In the genomic region with DNA sequence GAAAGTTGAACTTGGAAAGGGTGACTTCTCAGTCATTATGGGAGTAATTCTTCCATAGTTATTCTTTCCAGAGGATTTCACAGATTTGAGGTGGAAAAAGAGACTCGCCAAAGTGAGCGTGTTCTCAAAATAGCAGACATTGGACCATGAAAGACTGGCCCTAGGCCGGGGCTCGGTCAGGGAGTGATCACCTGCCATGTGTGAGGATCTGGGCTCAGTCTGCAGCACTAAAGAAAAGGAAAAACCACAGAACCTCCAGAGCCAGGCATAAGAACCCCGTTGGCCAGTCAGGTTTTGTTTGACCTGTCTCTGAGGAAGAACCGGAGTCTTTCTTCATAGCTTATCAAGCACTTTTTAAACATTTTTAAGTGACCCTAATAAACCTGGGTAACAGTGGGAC, we compare ENCODE assay signal across 33 mouse cellular contexts. TPM values are rescaled to one million over a fixed set of nuclear protein-coding genes. Genes with fewer than 3 reads are reported as not detected.
DNase-seq lines count a peak whose midpoint lies in the region; ATAC-seq and TF ChIP-seq lines count a peak whose summit lies in the region.
"Had no signal": no experiment of that assay in that cellular context is flagged by ENCODE, and none has a peak within 500 bp of the region (broad histone marks: within the 10 kb centered on the region; RNA-seq: fewer than 3 reads in every experiment).

No protein-coding gene starts in this region.

- ATAC-seq in intestine, postnatal 0 days, result no peak
- ATAC-seq: forebrain, embryonic 14.5 days; inflammation-experienced regulatory T-cells, adult 6 months; Patski had no signal

- peak overlapping the region; percentile 81 for H3K4me3 ChIP-seq in layer of hippocampus, adult 2 months
- H3K4me3 ChIP-seq in intestine, postnatal 0 days (ENCODE audit: low read depth, low read length), result no peak overlapping the region
- H3K4me3 ChIP-seq: embryonic facial prominence, embryonic 12.5 days; gastrocnemius, adult 2 months; heart, adult 2 months; heart, embryonic 12.5 days; hindbrain, embryonic 15.5 days; kidney, embryonic 15.5 days; limb, embryonic 12.5 days; liver, embryonic 15.5 days; neural tube, embryonic 15.5 days had no signal

- intact Hi-C loops in left cerebral cortex, postnatal 4 days (cut with DNase I), result loop anchor here (10.0 kb wide), 1 partner anchor 69 kb away; no protein-coding TSS in a partner anchor
- intact Hi-C loops in gastrocnemius, postnatal 36 days (cut with DNase I), result no loop called here

- no peaks in the 10 kb centered on the region for H3K9me3 ChIP-seq in intestine, postnatal 0 days (ENCODE audit: control insufficient read depth)
- H3K9me3 ChIP-seq: embryonic facial prominence, embryonic 12.5 days; heart, embryonic 12.5 days; hindbrain, embryonic 15.5 days; kidney, embryonic 15.5 days; limb, embryonic 12.5 days; liver, embryonic 15.5 days; neural tube, embryonic 15.5 days had no signal

- H3K27me3 ChIP-seq in intestine, postnatal 0 days (replicated peaks; ENCODE audit: control insufficient read depth, insufficient read depth, low read length), result peaks cover 6% of the 10 kb centered on the region; the same call in 1 of the 2 replicates
- H3K27me3 ChIP-seq: hindbrain, embryonic 15.5 days; neural tube, embryonic 15.5 days had no signal

- no peak overlapping the region for H3K4me2 ChIP-seq in intestine, postnatal 0 days (replicated peaks; ENCODE audit: low read depth)
- H3K4me2 ChIP-seq: embryonic facial prominence, embryonic 12.5 days; heart, embryonic 12.5 days; kidney, embryonic 15.5 days; limb, embryonic 12.5 days; liver, embryonic 15.5 days; lung, embryonic 14.5 days had no signal

- DNase-seq in layer of hippocampus, adult 2 months (ENCODE audit: low spot score in 2 of 2), result no peak
- DNase-seq in layer of hippocampus, postnatal 14 days (ENCODE audit: low spot score in 2 of 2), result no peak
- peak; percentile 85 for DNase-seq in brain, adult 2 months (ENCODE audit: low read depth, low spot score)
- DNase-seq in cerebellum, adult 18-20 months, result peak; percentile 77 to 81
- DNase-seq in cerebellum, postnatal 10 days, result peak; percentile 47 to 61
- no peak for DNase-seq in left cerebral cortex, postnatal 4 days
- DNase-seq in gastrocnemius, postnatal 36 days, result no peak
- DNase-seq: adrenal gland, postnatal 14 days; embryo, embryonic 11 days; gastrocnemius, adult 2 months; heart, adult 2 months; heart, postnatal 4 days; kidney, adult 18-20 months; kidney, postnatal 36 days; layer of hippocampus, postnatal 36 days; lung, embryonic 14.5 days; lung, postnatal 14 days; spleen, adult 18-20 months; thymus, adult 18-20 months; thymus, postnatal 36 days had no signal

- H3K27ac ChIP-seq in layer of hippocampus, adult 2 months, result peak overlapping the region; percentile 96
- no peak overlapping the region for H3K27ac ChIP-seq in intestine, postnatal 0 days (ENCODE audit: low read depth, low read length)
- H3K27ac ChIP-seq: embryonic facial prominence, embryonic 12.5 days; gastrocnemius, adult 2 months; heart, adult 2 months; hindbrain, embryonic 15.5 days; kidney, embryonic 15.5 days; limb, embryonic 12.5 days; liver, embryonic 15.5 days; neural tube, embryonic 15.5 days had no signal

- 70% methylated on average over 6 of the region's 6 CpGs for WGBS in intestine, postnatal 0 days

- H3K9ac ChIP-seq in intestine, postnatal 0 days (ENCODE audit: low read depth, low read length), result no peak overlapping the region
- H3K9ac ChIP-seq: embryonic facial prominence, embryonic 12.5 days; heart, embryonic 12.5 days; hindbrain, embryonic 15.5 days; kidney, embryonic 15.5 days; limb, embryonic 12.5 days; liver, embryonic 15.5 days; lung, embryonic 14.5 days; neural tube, embryonic 15.5 days had no signal

- no peaks in the 10 kb centered on the region for H3K4me1 ChIP-seq in intestine, postnatal 0 days (replicated peaks; ENCODE audit: control insufficient read depth, insufficient read depth, low read length)
- H3K4me1 ChIP-seq: limb, embryonic 12.5 days had no signal

- TF ChIP-seq CTCF in layer of hippocampus, adult 2 months (conservative IDR thresholded peaks at IDR 0.05), result no peak
- no peak for TF ChIP-seq CTCF in intestine, postnatal 0 days (IDR thresholded peaks at IDR 0.05; ENCODE audit: low read depth)

- H3K36me3 ChIP-seq in intestine, postnatal 0 days (ENCODE audit: control insufficient read depth, insufficient read depth), result no peaks in the 10 kb centered on the region
- H3K36me3 ChIP-seq: embryonic facial prominence, embryonic 12.5 days; heart, embryonic 12.5 days; hindbrain, embryonic 15.5 days; kidney, embryonic 15.5 days; limb, embryonic 12.5 days; liver, embryonic 15.5 days; neural tube, embryonic 15.5 days had no signal

RNA-seq across cellular contexts. Expression of a gene that starts 3.0 kb away (rescaled TPM):
- total RNA-seq in layer of hippocampus, adult 2 months (2021), result 100 to 1,000 TPM; 339 to 356 TPM
- total RNA-seq in layer of hippocampus, postnatal 14 days (2021), result 100 to 1,000 TPM; 327 to 362 TPM
- polyA plus RNA-seq in intestine, postnatal 0 days (2015; fragmentation: Nextera tagmentation; extraction: Ambion mirVana), result 46.3 and 47.0 TPM in 2 replicates
- total RNA-seq in left cerebral cortex, postnatal 4 days (2021), result 10 to 100 TPM; 91.1 to 91.7 TPM
- total RNA-seq in gastrocnemius, postnatal 36 days (2021), result under 1 TPM; 0.10 to 0.18 TPM
- total RNA-seq: liver, adult 2 months; MEL had no signal

RNA-seq across cellular contexts. Expression of a gene that starts 31.8 kb away (rescaled TPM):
- 10 to 100 TPM; 28.8 to 30.9 TPM for total RNA-seq in layer of hippocampus, adult 2 months (2021)
- total RNA-seq in layer of hippocampus, postnatal 14 days (2021), result 10 to 100 TPM; 23.1 to 27.7 TPM
- polyA plus RNA-seq in intestine, postnatal 0 days (2015; fragmentation: Nextera tagmentation; extraction: Ambion mirVana), result 35.5 and 38.4 TPM in 2 replicates
- total RNA-seq in left cerebral cortex, postnatal 4 days (2021), result 10 to 100 TPM; 23.9 to 26.3 TPM
- 1 to 10 TPM; 5.7 to 5.8 TPM for total RNA-seq in gastrocnemius, postnatal 36 days (2021)

RNA-seq across cellular contexts. Expression of a gene that starts 31.9 kb away (rescaled TPM):
- total RNA-seq in layer of hippocampus, adult 2 months (2021), result 1 to 10 TPM; 3.7 to 4.5 TPM
- 1 to 10 TPM; 3.8 to 4.8 TPM for total RNA-seq in layer of hippocampus, postnatal 14 days (2021)
- 2.5 and 3.5 TPM in 2 replicates for polyA plus RNA-seq in intestine, postnatal 0 days (2015; fragmentation: Nextera tagmentation; extraction: Ambion mirVana)
- total RNA-seq in left cerebral cortex, postnatal 4 days (2021), result 1 to 10 TPM; 3.4 to 5.6 TPM
- total RNA-seq in gastrocnemius, postnatal 36 days (2021), result 1 to 10 TPM in 1 of 2 experiments, under 1 TPM in 1; 0.77 to 1.2 TPM

Comparison
In these comparisons a context has a peak if more than half of its experiments do, and no peak if none do; other contexts are left out.
1. DNase-seq: peak in brain, adult 2 months (single experiment), cerebellum, adult 18-20 months (2 of 2) and cerebellum, postnatal 10 days (2 of 2); none in layer of hippocampus, adult 2 months (0 of 2), layer of hippocampus, postnatal 14 days (0 of 2), left cerebral cortex, postnatal 4 days (single experiment) and gastrocnemius, postnatal 36 days (0 of 2).
2. RNA of a gene that starts 3.0 kb away (total RNA-seq): 327 to 362 TPM in layer of hippocampus, postnatal 14 days, 339 to 356 TPM in layer of hippocampus, adult 2 months and 91.1 to 91.7 TPM in left cerebral cortex, postnatal 4 days; 0.10 to 0.18 TPM in gastrocnemius, postnatal 36 days; every median in the first group is over 10 times any median in the second.